Mouse (Mus musculus): ENCODE results near the gene Htr2c. TPM values are rescaled to one million over a fixed set of nuclear protein-coding genes. Genes with fewer than 3 reads are reported as not detected.

Htr2c gene
- total and polyA plus RNA-seq, 3 experiments: not detected

GRCm38 (mm10) chrX:147238806-147239542, 276.7 kb downstream of the Htr2c start:
- Histone ChIP-seq H3K9ac (ENCODE audit: control insufficient read depth, low read depth, low read length, poor library complexity, severe bottlenecking) (no peak overlapping the region), H3K27ac (ENCODE audit: control insufficient read depth, low read depth, low read length) (no peak overlapping the region), H3K36me3 (ENCODE audit: control insufficient read depth in 1 of 2, insufficient read depth in 2 of 2, low read length in 2 of 2) (no peaks in the 10 kb centered on the region), H3K4me1 (ENCODE audit: control insufficient read depth in 1 of 2, insufficient read depth in 2 of 2, low read length in 2 of 2) (no peaks in the 10 kb centered on the region), H3K27me3 (ENCODE audit: control insufficient read depth in 1 of 2, insufficient read depth in 2 of 2, low read length in 2 of 2) (no peaks in the 10 kb centered on the region), H3K9me3 (replicated peaks; ENCODE audit: insufficient read depth, low read length) (no peaks in the 10 kb centered on the region), H3K79me2 (ENCODE audit: control insufficient read depth, insufficient read depth, low read length, poor library complexity) (no peaks in the 10 kb centered on the region), H3K4me3 (ENCODE audit: control insufficient read depth in 1 of 2, insufficient read depth in 1 of 2, low read depth in 2 of 2, low read length in 2 of 2) (no peak overlapping the region)
- no peak for DNase-seq (ENCODE audit: low read depth, low spot score)
- TF ChIP-seq POLR2AphosphoS5 (IDR thresholded peaks at IDR 0.05; ENCODE audit: borderline replicate concordance, low read depth, low read length): no peak
- TF ChIP-seq MYC (IDR thresholded peaks at IDR 0.05; ENCODE audit: low read depth, low read length): no peak
- no peak for TF ChIP-seq TAL1 (IDR thresholded peaks at IDR 0.05; ENCODE audit: low read length)
- TF ChIP-seq SIN3A (IDR thresholded peaks at IDR 0.05; ENCODE audit: low read length): no peak
- no peak for TF ChIP-seq RCOR1 (IDR thresholded peaks at IDR 0.05; ENCODE audit: low read depth, low read length)
- TF ChIP-seq NRF1 (IDR thresholded peaks at IDR 0.05; ENCODE audit: insufficient read depth, low read depth, low read length, poor library complexity, severe bottlenecking): no peak
- no peak for TF ChIP-seq ZKSCAN1 (IDR thresholded peaks at IDR 0.05; ENCODE audit: low read depth, low read length)
- TF ChIP-seq UBTF (IDR thresholded peaks at IDR 0.05; ENCODE audit: borderline replicate concordance, insufficient read depth, low read depth, low read length): no peak
- no peak for TF ChIP-seq POLR2A (IDR thresholded peaks at IDR 0.05; ENCODE audit: control insufficient read depth in 1 of 2, insufficient read depth in 1 of 2, low read depth in 1 of 2, low read length in 2 of 2, poor library complexity in 1 of 2)
- TF ChIP-seq MAZ (IDR thresholded peaks at IDR 0.05; ENCODE audit: low read depth, low read length): no peak
- no peak for TF ChIP-seq CHD2 (IDR thresholded peaks at IDR 0.05; ENCODE audit: low read length)
- TF ChIP-seq ETS1 (IDR thresholded peaks at IDR 0.05; ENCODE audit: low read depth, low read length): no peak
- TF ChIP-seq BHLHE40 (IDR thresholded peaks at IDR 0.05; ENCODE audit: borderline replicate concordance, low read depth, low read length): no peak
- TF ChIP-seq NELFE (IDR thresholded peaks at IDR 0.05; ENCODE audit: low read depth, low read length): no peak
- no peak for TF ChIP-seq KAT2A (conservative IDR thresholded peaks at IDR 0.05; ENCODE audit: low read depth, low read length)
- no peak for TF ChIP-seq MYB (IDR thresholded peaks at IDR 0.05; ENCODE audit: low read depth, low read length)
- no peak for TF ChIP-seq POLR2AphosphoS2 (IDR thresholded peaks at IDR 0.05; ENCODE audit: low read length)
- no peak for TF ChIP-seq MXI1 (IDR thresholded peaks at IDR 0.05; ENCODE audit: low read depth, low read length)
- no peak for TF ChIP-seq MEF2A (IDR thresholded peaks at IDR 0.05; ENCODE audit: extremely low read depth, insufficient replicate concordance, low read depth, low read length, poor library complexity, severe bottlenecking)
